Mouse (Mus musculus): ENCODE data around the gene Aasdh.

The Aasdh gene

DNA sequence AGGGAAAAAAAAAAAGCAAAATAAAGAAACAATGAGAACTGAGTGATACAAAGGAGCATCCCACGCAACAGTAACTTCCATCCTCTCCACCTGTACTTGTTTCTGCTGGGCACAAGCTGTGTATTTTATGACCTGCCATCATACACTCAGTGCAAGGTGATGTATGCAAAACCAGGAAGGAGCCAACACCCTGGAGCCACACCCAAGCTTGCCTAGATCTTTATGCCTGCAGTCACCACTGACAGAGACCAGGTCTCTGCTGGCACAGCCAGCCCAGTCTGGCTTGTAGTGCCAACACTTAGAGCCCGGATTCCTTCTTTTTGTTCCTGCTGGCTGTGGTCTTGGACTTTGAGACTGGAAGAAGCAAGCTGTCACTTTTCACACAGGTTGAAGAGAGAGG is 63.5 kb downstream of the Aasdh start:
- no peak for DNase-seq (ENCODE audit: low spot score in 2 of 2)

GRCm38 (mm10) chr5:76839786-76840185 is 65.5 kb downstream of the Aasdh start:
- no peak for DNase-seq (ENCODE audit: low spot score in 2 of 2)

- no peak for DNase-seq (ENCODE audit: low spot score in 2 of 2)
These were observed 68.3 kb downstream of the Aasdh start for GRCm38 (mm10) chr5:76837018-76837417.

- DNase-seq (ENCODE audit: low spot score in 2 of 2): no peak
These were observed 72.6 kb downstream of the Aasdh start for GRCm38 (mm10) chr5:76832529-76833210.

GRCm38 (mm10) chr5:76828527-76829240 is 76.6 kb downstream of the Aasdh start:
- DNase-seq (ENCODE audit: low spot score in 2 of 2): no peak
